Mouse (Mus musculus) E14TG2a.4 (cell line): ENCODE measurements around the gene Banp.
A peak's percentile ranks its signal among the peaks of the same experiment; 100 is the strongest.

Experiments
- H3K27me3 ChIP-seq: 2 replicates; pipeline ENCODE4 v1.6.1; 2014; ENCODE audit warnings: low read length, control low read depth; ENCODE audit not compliant: insufficient read depth
- H3K36me3 ChIP-seq: 2 replicates; pipeline ENCODE4 v1.6.1; 2014; ENCODE audit warnings: low read length, control low read depth; ENCODE audit not compliant: insufficient read depth
- H3K4me1 ChIP-seq: replicated peaks from 2 replicates; pipeline ENCODE4 v1.6.1; 2014; ENCODE audit warnings: low read depth, low read length, control low read depth
- H3K4me3 ChIP-seq: replicated peaks from 2 replicates; pipeline ENCODE4 v1.5.1; 2014; ENCODE audit warnings: mild to moderate bottlenecking, low read length
- H3K9me3 ChIP-seq: 2 replicates; pipeline ENCODE4 v1.6.1; 2014; ENCODE audit warnings: low read length, control low read depth
- CTCF ChIP-seq: conservative IDR thresholded peaks from 2 replicates; pipeline ENCODE4 v1.5.1; 2014; ENCODE audit warnings: low read length
- NANOG ChIP-seq: IDR thresholded peaks from 2 replicates; pipeline ENCODE4 v1.6.1; 2014; ENCODE audit warnings: borderline replicate concordance, low read length, mixed read lengths
- POU5F1 ChIP-seq: IDR thresholded peaks from 2 replicates; pipeline ENCODE4 v1.6.1; 2014; ENCODE audit warnings: low read length, borderline replicate concordance

Gene Banp

GRCm38 (mm10) chr8:121951656-121952009 is 2.1 kb downstream of the Banp start:
- no peak for TF ChIP-seq NANOG
- no peak for TF ChIP-seq CTCF
- TF ChIP-seq POU5F1 = no peak
- peak overlapping the region; percentile 98 for H3K4me3 ChIP-seq

GRCm38 (mm10) chr8:121952122-121952521 is 2.6 kb downstream of the Banp start:
- H3K9me3 ChIP-seq = no peaks in the 10 kb centered on the region
- H3K27me3 ChIP-seq = no peaks in the 10 kb centered on the region
- peaks cover 51% of the 10 kb centered on the region for H3K36me3 ChIP-seq
- no peak for TF ChIP-seq CTCF
- no peak for TF ChIP-seq POU5F1
- TF ChIP-seq NANOG = no peak
- peak overlapping the region; percentile 98 for H3K4me3 ChIP-seq
- peaks cover 79% of the 10 kb centered on the region for H3K4me1 ChIP-seq

More at GRCm38 (mm10) chr8:121951656-121952009, 2.1 kb downstream of the Banp start:
- Histone ChIP-seq H3K9me3 (no peaks in the 10 kb centered on the region), H3K4me1 (peaks cover 79% of the 10 kb centered on the region), H3K27me3 (no peaks in the 10 kb centered on the region), H3K36me3 (peaks cover 47% of the 10 kb centered on the region)

DNA sequence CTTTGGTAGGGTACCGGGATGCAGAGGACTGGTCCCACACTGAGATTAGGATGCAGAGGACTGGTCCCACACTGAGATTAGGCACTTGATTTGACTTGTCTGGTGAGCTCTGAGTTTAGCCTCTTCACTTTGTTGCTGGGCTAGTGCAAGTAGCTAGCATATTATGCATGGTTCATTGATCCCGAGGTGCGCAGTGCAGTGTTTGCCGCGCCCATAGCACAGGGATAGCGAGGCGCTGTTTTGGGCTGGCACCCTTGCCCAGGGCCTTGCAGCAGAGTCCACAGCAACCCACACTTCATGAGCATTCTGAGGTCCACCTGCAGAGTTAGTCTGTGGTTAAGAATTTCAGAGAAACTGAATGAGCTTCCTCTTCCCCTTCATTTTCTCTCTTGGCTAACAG is 3.2 kb downstream of the Banp start:
- Histone ChIP-seq H3K4me1 (peaks cover 79% of the 10 kb centered on the region), H3K9me3 (no peaks in the 10 kb centered on the region), H3K4me3 (peak overlapping the region; percentile 98), H3K27me3 (no peaks in the 10 kb centered on the region), H3K36me3 (peaks cover 58% of the 10 kb centered on the region)
- no peak for TF ChIP-seq CTCF
- no peak for TF ChIP-seq POU5F1
- no peak for TF ChIP-seq NANOG

DNA sequence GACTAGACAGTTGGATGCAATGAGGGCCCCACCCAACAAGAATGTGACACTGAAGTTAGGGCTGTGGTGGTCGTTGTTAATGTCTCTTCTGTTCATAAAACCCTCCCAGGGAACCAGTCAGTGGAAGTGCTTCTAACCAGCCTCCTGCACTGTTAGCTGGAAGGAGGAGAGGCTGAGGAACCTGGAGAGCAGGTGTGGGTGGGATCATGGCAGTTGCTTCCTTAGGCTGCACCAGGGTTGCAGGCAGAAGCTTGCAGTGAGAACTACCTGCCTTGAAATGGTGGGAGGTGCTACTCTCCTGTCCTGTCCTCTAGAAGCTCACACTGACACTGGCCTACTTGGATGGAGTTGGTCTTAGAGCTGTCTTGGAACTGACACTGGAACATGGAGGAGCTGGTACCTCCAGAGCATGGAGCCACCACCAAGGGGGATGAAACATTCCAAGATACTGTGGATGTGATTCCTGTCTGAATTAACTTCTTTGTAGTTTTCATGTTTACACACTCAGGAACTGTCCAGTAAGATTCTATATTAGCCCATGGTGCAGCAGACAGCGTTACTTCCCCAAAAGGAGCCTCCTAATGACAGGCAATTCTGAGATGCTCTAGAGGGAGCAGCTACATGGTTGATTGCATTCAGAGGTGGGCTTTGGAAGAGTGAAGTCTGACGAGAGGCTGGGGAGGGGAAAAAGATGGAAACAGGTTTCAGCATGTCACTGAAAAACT is 4.4 kb downstream of the Banp start:
- Histone ChIP-seq H3K36me3 (peaks cover 66% of the 10 kb centered on the region), H3K9me3 (no peaks in the 10 kb centered on the region), H3K27me3 (no peaks in the 10 kb centered on the region), H3K4me3 (no peak overlapping the region), H3K4me1 (peaks cover 75% of the 10 kb centered on the region)
- TF ChIP-seq NANOG = no peak
- TF ChIP-seq CTCF = no peak
- TF ChIP-seq POU5F1 = no peak

- Histone ChIP-seq H3K36me3 (peaks cover 71% of the 10 kb centered on the region), H3K27me3 (no peaks in the 10 kb centered on the region), H3K4me3 (no peak overlapping the region), H3K4me1 (peaks cover 71% of the 10 kb centered on the region), H3K9me3 (no peaks in the 10 kb centered on the region)
- no peak for TF ChIP-seq NANOG
- no peak for TF ChIP-seq POU5F1
- TF ChIP-seq CTCF = no peak
Measured at GRCm38 (mm10) chr8:121954981-121955555, 5.5 kb downstream of the Banp start.

- no peak for TF ChIP-seq POU5F1
- TF ChIP-seq CTCF = no peak
- no peak for TF ChIP-seq NANOG
- Histone ChIP-seq H3K4me3 (no peak overlapping the region), H3K36me3 (peaks cover 79% of the 10 kb centered on the region), H3K27me3 (no peaks in the 10 kb centered on the region), H3K9me3 (no peaks in the 10 kb centered on the region), H3K4me1 (peaks cover 79% of the 10 kb centered on the region)
Measured at GRCm38 (mm10) chr8:121955825-121956500, 6.4 kb downstream of the Banp start.

GRCm38 (mm10) chr8:121958395-121958794 is 8.8 kb downstream of the Banp start:
- TF ChIP-seq POU5F1 = no peak
- no peak for TF ChIP-seq NANOG
- TF ChIP-seq CTCF = no peak
- H3K36me3 ChIP-seq = peaks cover 75% of the 10 kb centered on the region

DNA sequence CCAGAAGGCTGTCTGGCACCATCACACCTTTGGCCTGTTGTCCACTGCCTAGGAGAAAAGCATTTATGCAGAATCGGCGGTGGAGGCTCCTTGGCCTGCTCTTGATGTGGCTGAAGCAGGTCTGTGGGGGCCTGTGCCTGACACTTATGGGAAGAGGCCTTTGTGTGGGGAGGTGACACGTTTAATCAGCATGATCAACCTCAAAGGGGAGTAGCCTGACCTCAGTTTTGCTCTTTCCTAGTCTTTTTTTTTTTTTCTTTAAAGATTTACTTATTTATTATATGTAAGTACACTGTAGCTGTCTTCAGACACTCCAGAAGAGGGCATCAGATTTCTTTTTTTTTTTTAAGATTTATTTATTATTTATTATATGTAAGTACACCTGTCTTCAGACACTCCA is 13.3 kb downstream of the Banp start:
- TF ChIP-seq POU5F1 = no peak
- TF ChIP-seq NANOG = no peak
- TF ChIP-seq CTCF = no peak
- peaks cover 66% of the 10 kb centered on the region for H3K4me1 ChIP-seq
- H3K27me3 ChIP-seq = no peaks in the 10 kb centered on the region
- no peaks in the 10 kb centered on the region for H3K9me3 ChIP-seq
- H3K4me3 ChIP-seq = no peak overlapping the region
- H3K36me3 ChIP-seq = peaks cover 51% of the 10 kb centered on the region

More at GRCm38 (mm10) chr8:121958395-121958794, 8.8 kb downstream of the Banp start:
- no peak overlapping the region for H3K4me3 ChIP-seq
- peaks cover 67% of the 10 kb centered on the region for H3K4me1 ChIP-seq
- no peaks in the 10 kb centered on the region for H3K27me3 ChIP-seq
- no peaks in the 10 kb centered on the region for H3K9me3 ChIP-seq
